Mouse (Mus musculus) central nervous system, embryonic 18 days (tissue): ENCODE measurements around the gene Perp. TPM values are rescaled to one million over a fixed set of nuclear protein-coding genes. Genes with fewer than 3 reads are reported as not detected.

Source experiments
- polyA plus RNA-seq: library from polyadenylated mRNA; depleted of rRNA; stranded (reverse); fragments of >200 nt; gene quantifications from 2 replicates; pipeline ENCODE4 v1.2.3, GENCODE M21; 2012; rRNA removed

Gene Perp
- 9.2 and 10.8 TPM in 2 replicates for polyA plus RNA-seq

GRCm38 (mm10) chr10:18844441-18845286, at the start of gene Perp:
Gene Perp, plus strand, starts transcription at chr10:18845020.

Other genes starting within 250 kb of the Perp start
- 10.0 and 10.1 TPM in 2 replicates for gene Arfgef3, start 101.1 kb upstream of the Perp start, polyA plus RNA-seq
- gene Gm4922, start 58.2 kb upstream of the Perp start, polyA plus RNA-seq, result not detected in 2 replicates
- 2.5 and 2.6 TPM in 2 replicates for gene Tnfaip3, start 170.6 kb downstream of the Perp start, polyA plus RNA-seq